Mouse (Mus musculus) ES-Bruce4 (cell line): Measurements from ENCODE around the gene Eif3i. TPM values are rescaled to one million over a fixed set of nuclear protein-coding genes. Genes with fewer than 3 reads are reported as not detected.

ENCODE experiments used
- H3K27ac ChIP-seq: 2 replicates; pipeline ENCODE4 v1.5.1; 2012; ENCODE audit warnings: low read length, inconsistent platforms; ENCODE audit not compliant: insufficient read depth
- H3K27me3 ChIP-seq: 2 replicates; pipeline ENCODE4 v1.6.1; 2012; ENCODE audit warnings: mild to moderate bottlenecking, low read length, inconsistent platforms; ENCODE audit not compliant: control insufficient read depth, poor library complexity, insufficient read depth, severe bottlenecking
- H3K36me3 ChIP-seq: 2 replicates; pipeline ENCODE4 v1.6.1; 2012; ENCODE audit warnings: inconsistent platforms, mild to moderate bottlenecking, low read length, moderate library complexity; ENCODE audit not compliant: control insufficient read depth, poor library complexity, insufficient read depth, severe bottlenecking
- H3K4me1 ChIP-seq: one replicate; pipeline ENCODE4 v1.8.1; 2011; ENCODE audit warnings: low read length; ENCODE audit not compliant: control insufficient read depth, insufficient read depth
- H3K4me3 ChIP-seq: 2 replicates; pipeline ENCODE4 v1.5.1; 2011; ENCODE audit warnings: low read depth, mild to moderate bottlenecking, low read length
- H3K9ac ChIP-seq: 2 replicates; pipeline ENCODE4 v1.6.1; 2012; ENCODE audit warnings: low read depth, mild to moderate bottlenecking, inconsistent platforms; ENCODE audit not compliant: poor library complexity, severe bottlenecking
- H3K9me3 ChIP-seq: replicated peaks from 2 replicates; pipeline ENCODE4 v1.6.1; 2012; ENCODE audit warnings: mild to moderate bottlenecking, low read length, inconsistent platforms; ENCODE audit not compliant: control insufficient read depth, poor library complexity, insufficient read depth, severe bottlenecking
- CTCF ChIP-seq: IDR thresholded peaks from one replicate; pipeline ENCODE4 v1.8.1; 2011; ENCODE audit warnings: low read depth, low read length
- EP300 ChIP-seq: IDR thresholded peaks from 2 replicates; pipeline ENCODE4 v1.6.1; 2011; ENCODE audit warnings: low read depth, low read length; ENCODE audit not compliant: insufficient read depth
- POLR2A ChIP-seq: IDR thresholded peaks from one replicate; pipeline ENCODE4 v1.8.1; 2011; ENCODE audit warnings: low read length; ENCODE audit not compliant: insufficient read depth
- polyA plus RNA-seq: library from polyadenylated mRNA; stranded (reverse); fragments of >200 nt; gene quantifications from 2 replicates; pipeline ENCODE4 v1.2.4, GENCODE M21; 2011; ENCODE audit warnings: low read depth; ENCODE audit not compliant: missing spikeins, insufficient read depth, insufficient read length

The Eif3i gene
- polyA plus RNA-seq, 1 experiment = 252 TPM

DNA sequence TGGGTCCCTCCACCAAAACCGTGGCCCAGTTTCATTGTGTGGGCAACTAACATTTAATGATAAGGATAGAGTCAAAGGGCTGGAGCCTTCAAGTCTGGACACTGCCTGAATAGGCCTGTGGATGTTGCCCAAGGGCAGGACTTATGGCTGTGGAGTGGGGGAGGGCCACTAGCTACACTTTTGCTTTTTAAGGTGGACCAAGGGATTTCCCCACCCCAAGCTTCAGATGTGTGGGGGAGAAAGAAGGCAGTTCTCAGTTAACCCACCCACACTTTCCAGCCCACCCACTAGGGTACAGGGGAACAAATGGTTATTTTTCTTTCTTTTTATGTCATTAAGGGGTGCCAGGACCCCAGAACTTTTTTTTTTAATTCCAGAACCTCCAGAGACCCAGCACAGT is 16.1 kb downstream of the Eif3i start:
- H3K4me3 ChIP-seq = no peak overlapping the region
- H3K9ac ChIP-seq = peak overlapping the region; percentile 55
- H3K9me3 ChIP-seq = no peaks in the 10 kb centered on the region
- no peaks in the 10 kb centered on the region for H3K36me3 ChIP-seq
- H3K27me3 ChIP-seq = no peaks in the 10 kb centered on the region
- TF ChIP-seq CTCF (no peak), EP300 (no peak), POLR2A (no peak)
- peak overlapping the region; percentile 9 for H3K27ac ChIP-seq
- peaks cover 2% of the 10 kb centered on the region for H3K4me1 ChIP-seq

DNA sequence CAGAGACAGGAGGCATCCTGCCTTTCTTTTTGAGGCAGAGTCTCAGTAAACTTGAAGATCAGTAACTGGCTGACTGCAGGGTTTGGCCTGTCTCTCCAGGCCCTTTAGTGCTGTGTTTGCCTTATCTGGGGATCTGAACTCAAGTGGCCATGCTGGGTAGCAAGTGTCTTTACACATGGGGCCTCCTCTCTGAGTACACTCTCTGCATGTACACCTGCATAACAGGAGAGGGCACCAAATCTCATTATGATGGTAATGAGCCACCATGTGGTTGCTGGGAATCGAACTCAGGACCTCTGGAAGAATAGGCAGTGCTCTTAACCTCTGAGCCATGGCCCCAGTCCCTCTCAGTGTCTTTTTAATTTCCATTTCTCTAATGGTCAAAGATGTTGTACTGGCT is 18.2 kb downstream of the Eif3i start:
- TF ChIP-seq CTCF (no peak), POLR2A (no peak), EP300 (no peak)
- Histone ChIP-seq H3K4me1 (peaks cover 2% of the 10 kb centered on the region), H3K4me3 (no peak overlapping the region), H3K9ac (no peak overlapping the region), H3K27ac (no peak overlapping the region), H3K36me3 (no peaks in the 10 kb centered on the region), H3K27me3 (no peaks in the 10 kb centered on the region), H3K9me3 (no peaks in the 10 kb centered on the region)

DNA sequence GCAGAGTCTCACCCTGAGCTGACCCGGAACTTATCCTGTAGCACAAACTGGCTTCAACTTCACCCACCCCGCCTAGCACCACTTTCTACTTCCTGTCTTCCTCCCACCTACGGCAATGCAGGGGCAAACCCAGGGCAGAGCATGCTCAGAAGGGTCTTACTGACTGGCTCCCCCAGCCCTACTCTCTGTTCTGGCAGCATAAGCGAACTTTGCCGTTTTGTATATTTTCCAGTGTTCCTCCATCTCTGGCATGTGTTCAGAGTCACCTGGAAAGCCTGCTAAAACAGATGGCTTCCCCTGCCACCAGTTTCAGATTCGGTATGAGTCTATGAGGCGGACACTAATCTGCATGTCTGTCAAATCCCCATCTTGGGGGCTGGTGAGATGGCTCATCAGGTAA is 20.1 kb downstream of the Eif3i start:
- Histone ChIP-seq H3K4me1 (peaks cover 2% of the 10 kb centered on the region), H3K9me3 (no peaks in the 10 kb centered on the region), H3K27ac (no peak overlapping the region), H3K36me3 (no peaks in the 10 kb centered on the region), H3K4me3 (no peak overlapping the region), H3K27me3 (no peaks in the 10 kb centered on the region), H3K9ac (no peak overlapping the region)
- no peak for TF ChIP-seq CTCF
- no peak for TF ChIP-seq POLR2A
- TF ChIP-seq EP300 = no peak

DNA sequence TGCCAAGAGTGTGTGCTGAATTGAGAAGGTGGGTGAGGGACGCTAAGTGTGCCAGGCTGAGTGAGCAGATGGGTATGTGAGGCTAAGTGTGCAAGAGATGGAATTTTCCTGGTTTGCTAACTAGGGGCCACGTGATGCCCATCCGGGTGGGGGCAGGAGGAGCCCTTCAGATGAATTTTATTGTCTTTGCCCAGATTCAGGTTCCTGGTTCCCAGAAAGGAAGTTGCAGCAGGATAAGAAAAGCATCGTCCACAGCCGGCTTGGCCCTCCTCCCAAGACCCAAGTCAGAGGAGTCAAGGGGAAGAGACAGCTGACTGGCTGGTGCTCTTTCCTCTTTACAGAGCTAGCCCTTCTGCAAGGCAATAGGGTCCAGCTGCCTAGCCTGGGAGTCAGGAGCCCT is 22.0 kb downstream of the Eif3i start, which contains the start of gene Fam167b:
TSS of gene Fam167b (minus strand) at position 84 of the 400 bp plus-strand sequence.
- Histone ChIP-seq H3K9ac (no peak within 1 kb of the TSS), H3K4me1 (no peaks in the 10 kb centered on the region), H3K27ac (no peak within 1 kb of the TSS), H3K4me3 (no peak within 1 kb of the TSS), H3K9me3 (no peaks in the 10 kb centered on the region), H3K36me3 (no peaks in the 10 kb centered on the region), H3K27me3 (no peaks in the 10 kb centered on the region)
- TF ChIP-seq EP300 (no peak), POLR2A (no peak), CTCF (no peak)

DNA sequence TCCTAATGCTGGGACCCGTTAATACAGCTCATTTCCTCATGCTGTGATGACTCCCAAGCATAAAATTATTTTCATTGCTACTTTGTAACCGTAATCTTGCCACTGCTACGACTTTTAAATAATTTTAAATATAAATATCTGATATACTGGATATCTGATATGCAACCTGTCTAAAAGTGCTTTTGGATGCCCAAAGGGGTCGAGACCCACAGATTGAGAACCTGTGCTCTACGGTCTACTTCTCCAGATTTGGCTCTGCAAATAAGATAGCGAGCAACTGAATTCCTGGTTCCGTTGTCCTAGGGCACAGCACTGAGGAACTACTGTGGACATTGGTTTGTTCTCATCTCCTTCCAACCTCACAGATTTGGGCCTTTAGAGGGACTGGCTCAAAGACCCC is 22.8 kb downstream of the Eif3i start:
- Histone ChIP-seq H3K27me3 (no peaks in the 10 kb centered on the region), H3K4me3 (no peak overlapping the region), H3K9ac (no peak overlapping the region), H3K9me3 (no peaks in the 10 kb centered on the region), H3K36me3 (no peaks in the 10 kb centered on the region), H3K4me1 (no peaks in the 10 kb centered on the region), H3K27ac (no peak overlapping the region)
- TF ChIP-seq POLR2A (no peak), EP300 (no peak), CTCF (no peak)

DNA sequence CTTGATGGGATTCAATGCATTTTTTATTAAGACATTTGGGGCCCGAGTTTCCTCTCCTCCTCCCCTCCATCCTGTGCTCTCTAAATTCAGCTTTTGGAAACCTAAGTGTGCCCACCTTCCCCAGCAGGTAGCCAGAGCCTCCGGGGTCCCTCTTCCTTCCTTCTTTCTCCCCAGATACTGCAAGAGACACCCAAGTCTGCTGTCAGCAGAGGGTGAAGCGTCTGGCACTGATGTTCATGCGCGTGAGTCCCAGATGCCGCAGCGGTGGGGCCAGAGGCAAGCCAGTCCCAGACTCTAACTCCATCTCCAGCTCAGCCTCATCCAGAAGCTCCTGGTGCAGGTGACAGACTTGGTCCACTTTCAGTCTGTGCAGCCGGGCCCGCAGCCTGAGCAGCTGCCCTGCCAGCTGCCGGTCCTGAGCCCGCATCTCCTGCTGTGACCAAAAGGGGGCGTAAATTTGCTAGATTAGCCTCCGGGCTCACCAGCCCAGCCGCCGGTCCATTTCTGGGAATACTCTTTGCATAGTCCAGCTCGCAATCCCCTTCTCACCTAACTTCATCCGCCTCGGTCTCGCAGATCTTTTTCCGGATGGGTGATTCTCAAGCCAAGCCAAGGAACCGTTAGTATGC is 23.5 kb downstream of the Eif3i start:
- H3K9ac ChIP-seq = no peak overlapping the region

More for the DNA sequence above, 23.5 kb downstream of the Eif3i start:
- H3K27ac ChIP-seq = no peak overlapping the region
- H3K4me3 ChIP-seq = 0 out of 2 replicates have a peak overlapping the region, but pooled peaks have one; percentile 18
- H3K36me3 ChIP-seq = no peaks in the 10 kb centered on the region
- H3K27me3 ChIP-seq = no peaks in the 10 kb centered on the region
- H3K4me1 ChIP-seq = no peaks in the 10 kb centered on the region
- no peaks in the 10 kb centered on the region for H3K9me3 ChIP-seq
- TF ChIP-seq CTCF (peak; percentile 75), POLR2A (no peak), EP300 (no peak)
